Mouse (Mus musculus) liver, embryonic 11.5 days (tissue): ENCODE results near the gene Fem1a. TPM values are rescaled to one million over a fixed set of nuclear protein-coding genes. Genes with fewer than 3 reads are reported as not detected.

ENCODE experiments used
- ATAC-seq: fragments of 200-750 bp; cut with Nextera tagmentation; replicated peaks from 2 replicates; pipeline ENCODE4 v1.8.0; 2017; ENCODE audit warnings: moderate number of reproducible peaks, mild to moderate bottlenecking, moderate TSS enrichment, moderate library complexity; ENCODE audit not compliant: low FRiP score
- DNase-seq: peaks from one replicate; pipeline ENCODE4 v3.0.0-alpha.2; 2017; ENCODE audit warnings: low spot score
- H3K27ac ChIP-seq: fragments of 300-500 bp; sonication (generic); 2 replicates; pipeline ENCODE4 v1.5.1; 2014; ENCODE audit warnings: mild to moderate bottlenecking, low read depth, low read length, control low read depth
- H3K27me3 ChIP-seq: fragments of 300-500 bp; sonication (generic); replicated peaks from 2 replicates; pipeline ENCODE4 v1.6.1; 2014; ENCODE audit warnings: low read length, mixed read lengths; ENCODE audit not compliant: control insufficient read depth, insufficient read depth
- H3K36me3 ChIP-seq: fragments of 300-500 bp; sonication (generic); 2 replicates; pipeline ENCODE4 v1.6.1; 2014; ENCODE audit warnings: mild to moderate bottlenecking, low read length, moderate library complexity, mixed read lengths; ENCODE audit not compliant: control insufficient read depth, insufficient read depth
- H3K4me1 ChIP-seq: fragments of 300-500 bp; sonication (generic); replicated peaks from 2 replicates; pipeline ENCODE4 v1.6.1; 2014; ENCODE audit warnings: low read length, mixed read lengths; ENCODE audit not compliant: control insufficient read depth, insufficient read depth
- H3K4me2 ChIP-seq: fragments of 300-500 bp; sonication (generic); 2 replicates; pipeline ENCODE4 v1.6.1; 2014; ENCODE audit warnings: mild to moderate bottlenecking, control low read depth, moderate library complexity
- H3K4me3 ChIP-seq: fragments of 300-500 bp; sonication (generic); 2 replicates; pipeline ENCODE4 v1.5.1; 2014; ENCODE audit warnings: low read depth, low read length, control low read depth
- H3K9ac ChIP-seq: fragments of 300-500 bp; sonication (generic); 2 replicates; pipeline ENCODE4 v1.6.1; 2014; ENCODE audit warnings: low read depth, low read length, control low read depth
- H3K9me3 ChIP-seq: fragments of 300-500 bp; sonication (generic); 2 replicates; pipeline ENCODE4 v1.6.1; 2016; ENCODE audit warnings: low read length, inconsistent platforms, mixed read lengths; ENCODE audit not compliant: control insufficient read depth
- WGBS: fragments of 180-500 bp; shearing (Covaris S2); extraction: QIAGEN DNeasy Blood & Tissue Kit; methylation state at CpG from one replicate; pipeline ENCODE4 v1.1.7; 2014; 5-methylcytosine and 5-hydroxymethylcytosine counted together
- polyA plus RNA-seq: library from polyadenylated mRNA; unstranded; fragments of >200 nt; fragmentation: Nextera tagmentation; extraction: Ambion mirVana; gene quantifications from 2 replicates; pipeline ENCODE4 v1.2.1, GENCODE M21; 2014

Fem1a gene
- polyA plus RNA-seq, 1 experiment from 2014 or later = 15.0 TPM

DNA sequence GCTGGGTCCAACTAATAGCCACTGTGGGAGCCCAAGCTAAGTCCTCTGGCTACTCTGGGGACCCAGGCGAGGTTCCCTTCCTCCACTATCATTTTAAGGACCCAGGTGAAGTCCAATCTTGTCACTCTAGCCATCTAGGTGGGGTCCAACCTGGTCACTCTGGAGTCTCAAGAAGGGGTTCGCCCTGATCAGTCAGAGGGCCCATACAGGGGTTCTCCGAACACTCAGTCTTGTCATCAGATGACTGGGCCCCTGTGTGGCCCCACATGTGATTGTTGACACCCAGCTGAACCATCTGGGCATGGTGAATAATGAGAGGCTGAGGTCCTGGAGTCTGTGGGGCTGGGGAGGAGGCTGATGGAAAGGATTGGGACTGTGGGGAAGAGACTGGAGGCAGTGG is 13.1 kb downstream of the Fem1a start:
- no peaks in the 10 kb centered on the region for H3K9me3 ChIP-seq
- ATAC-seq (no peak), DNase-seq (no peak)
- peaks cover 20% of the 10 kb centered on the region for H3K36me3 ChIP-seq
- H3K9ac ChIP-seq = peak overlapping the region; percentile 69
- H3K4me1 ChIP-seq = peaks cover 9% of the 10 kb centered on the region
- 74% methylated on average over 3 of the region's 3 CpGs for WGBS
- no peaks in the 10 kb centered on the region for H3K27me3 ChIP-seq
- peak overlapping the region; percentile 41 for H3K4me3 ChIP-seq
- H3K4me2 ChIP-seq = peak overlapping the region; percentile 70
- H3K27ac ChIP-seq = peak overlapping the region; percentile 36

DNA sequence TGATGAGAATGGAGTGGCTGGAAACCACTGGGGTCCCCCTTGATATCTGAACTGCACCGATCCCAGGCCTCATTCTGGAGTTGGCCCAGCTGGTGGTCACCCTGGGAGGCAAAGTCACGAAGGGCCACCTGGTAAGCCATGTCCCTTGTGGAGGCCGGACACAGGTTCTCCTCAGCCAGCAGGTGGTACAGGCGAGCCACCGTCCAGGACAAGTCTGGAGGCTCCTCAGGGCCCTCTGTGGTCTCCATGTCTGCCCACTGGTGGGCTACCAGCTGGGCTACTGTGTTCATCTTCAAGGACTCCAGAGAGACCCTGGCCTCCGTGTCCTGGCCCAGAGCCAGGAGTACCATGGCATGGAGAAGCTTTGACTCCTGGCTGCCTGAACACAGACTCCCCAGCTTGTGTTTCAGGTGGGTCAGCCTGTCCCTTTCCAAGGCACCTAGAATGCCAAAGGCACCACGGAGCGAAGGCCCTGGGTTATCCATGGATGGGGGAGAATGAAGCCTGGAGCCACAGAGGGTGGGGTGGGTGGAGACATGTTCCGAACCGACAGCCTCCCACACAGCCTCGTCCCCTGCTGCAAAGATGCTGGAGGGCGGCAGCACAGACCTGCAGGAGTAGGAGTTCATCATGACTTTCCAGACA is 15.1 kb downstream of the Fem1a start:
- DNase-seq = no peak
- no peaks in the 10 kb centered on the region for H3K27me3 ChIP-seq
- no peak overlapping the region for H3K9ac ChIP-seq
- no peak overlapping the region for H3K4me2 ChIP-seq
- H3K27ac ChIP-seq = no peak overlapping the region
- H3K36me3 ChIP-seq = peaks cover 20% of the 10 kb centered on the region
- WGBS = 88% methylated on average over 12 of the region's 12 CpGs
- no peak for ATAC-seq
- H3K4me3 ChIP-seq = no peak overlapping the region
- peaks cover 12% of the 10 kb centered on the region for H3K4me1 ChIP-seq
- no peaks in the 10 kb centered on the region for H3K9me3 ChIP-seq

DNA sequence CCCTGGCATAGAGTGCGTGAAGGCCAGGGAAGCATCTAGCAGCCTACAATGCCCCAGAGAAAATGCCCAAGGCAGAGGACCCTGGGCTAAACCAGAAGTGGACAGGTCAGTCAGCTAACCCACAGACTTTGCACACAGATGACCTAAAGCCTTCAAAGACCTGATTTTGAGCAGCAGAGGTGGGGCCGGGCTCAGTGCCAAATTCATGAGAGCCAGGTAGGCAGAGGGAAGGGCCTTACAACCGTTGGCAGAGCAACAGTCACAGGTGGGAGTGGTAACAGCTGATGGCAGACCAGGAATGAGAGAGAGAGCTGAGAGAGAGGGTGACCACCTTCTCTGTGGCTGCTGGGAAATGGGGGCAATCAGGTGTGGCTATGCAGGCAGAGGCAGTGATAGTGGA is 16.0 kb downstream of the Fem1a start:
- ATAC-seq (no peak), DNase-seq (no peak)
- no peak overlapping the region for H3K9ac ChIP-seq
- peaks cover 20% of the 10 kb centered on the region for H3K36me3 ChIP-seq
- H3K4me3 ChIP-seq = no peak overlapping the region
- peaks cover 20% of the 10 kb centered on the region for H3K4me1 ChIP-seq
- WGBS = 78% methylated on average over 3 of the region's 3 CpGs
- no peaks in the 10 kb centered on the region for H3K27me3 ChIP-seq
- no peak overlapping the region for H3K4me2 ChIP-seq
- H3K9me3 ChIP-seq = no peaks in the 10 kb centered on the region
- no peak overlapping the region for H3K27ac ChIP-seq

DNA sequence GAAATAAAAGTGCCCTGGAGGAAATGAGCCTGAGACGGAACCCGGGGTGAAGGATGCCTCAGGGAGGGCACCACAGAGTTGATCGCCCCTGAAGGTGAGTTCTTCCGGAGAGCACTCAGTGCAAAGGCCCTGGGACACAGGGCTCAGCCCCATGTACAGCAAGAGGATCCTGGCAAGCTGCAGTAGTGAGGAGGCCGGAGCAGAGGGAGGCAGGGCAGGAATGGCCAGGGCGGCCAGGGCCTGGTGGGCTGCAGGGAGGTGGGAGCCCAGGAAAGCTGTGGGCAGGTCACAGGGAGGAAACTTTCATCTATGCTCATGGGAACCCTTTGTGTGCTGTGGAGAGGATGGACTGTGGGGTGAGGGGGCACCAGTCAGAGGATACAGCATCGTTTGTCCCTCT is 16.9 kb downstream of the Fem1a start:
- 83% methylated on average over 7 of the region's 7 CpGs for WGBS
- Histone ChIP-seq H3K27me3 (no peaks in the 10 kb centered on the region), H3K27ac (no peak overlapping the region; the same call in 1 of the 2 replicates), H3K4me3 (no peak overlapping the region), H3K9ac (no peak overlapping the region), H3K9me3 (no peaks in the 10 kb centered on the region), H3K4me2 (no peak overlapping the region), H3K36me3 (peaks cover 20% of the 10 kb centered on the region), H3K4me1 (peaks cover 27% of the 10 kb centered on the region)
- DNase-seq = no peak
- ATAC-seq = no peak

DNA sequence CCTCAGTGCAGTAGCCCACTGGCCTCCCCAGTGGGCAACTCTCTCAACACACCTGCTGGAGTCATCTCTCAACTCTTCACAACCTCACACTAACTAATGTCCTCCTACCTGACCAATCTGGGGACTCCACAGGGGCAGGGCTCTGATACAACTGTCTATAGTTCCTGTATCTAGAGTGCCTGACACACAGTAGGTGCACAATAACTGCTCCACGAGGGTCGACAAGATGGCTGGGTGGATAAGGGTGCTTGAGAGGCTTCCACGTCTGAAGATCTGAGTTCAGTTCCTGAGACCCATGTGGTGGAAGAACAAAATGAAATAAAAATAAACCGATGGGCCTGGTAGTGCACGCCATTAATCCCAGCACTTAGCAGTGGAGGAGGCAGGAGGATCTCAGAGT is 17.4 kb downstream of the Fem1a start:
- H3K4me1 ChIP-seq = peaks cover 29% of the 10 kb centered on the region
- no peak overlapping the region for H3K4me3 ChIP-seq
- H3K4me2 ChIP-seq = no peak overlapping the region
- 0 out of 2 replicates have a peak overlapping the region, but pooled peaks have one; percentile 34 for H3K9ac ChIP-seq
- H3K27me3 ChIP-seq = no peaks in the 10 kb centered on the region
- peaks cover 20% of the 10 kb centered on the region for H3K36me3 ChIP-seq
- no peak for DNase-seq
- no peak for ATAC-seq
- no peak overlapping the region for H3K27ac ChIP-seq
- 76% methylated on average over 5 of the region's 5 CpGs for WGBS
- H3K9me3 ChIP-seq = no peaks in the 10 kb centered on the region

- peak overlapping the region; percentile 88 for H3K9ac ChIP-seq
- DNase-seq = peak; percentile 54
- peaks cover 25% of the 10 kb centered on the region for H3K4me1 ChIP-seq
- H3K27ac ChIP-seq = peak overlapping the region; percentile 94
- H3K4me3 ChIP-seq = peak overlapping the region; percentile 79
- peak overlapping the region; percentile 93 for H3K4me2 ChIP-seq
- whole genome bisulfite sequencing = 11% methylated on average over 5 of the region's 5 CpGs
- H3K36me3 ChIP-seq = peaks cover 20% of the 10 kb centered on the region
- no peaks in the 10 kb centered on the region for H3K27me3 ChIP-seq
- ATAC-seq = peak; percentile 24; the same call in 1 of the 2 replicates
- no peaks in the 10 kb centered on the region for H3K9me3 ChIP-seq
These were observed 19.4 kb downstream of the Fem1a start for GRCm38 (mm10) chr17:56275842-56276480.

GRCm38 (mm10) chr17:56276643-56277566 is 20.3 kb downstream of the Fem1a start, which contains the start of gene Ticam1:
Ticam1 (minus strand) TSS chr17:56276786.
- H3K36me3 ChIP-seq = peaks cover 19% of the 10 kb centered on the region
- H3K27me3 ChIP-seq = no peaks in the 10 kb centered on the region
- H3K9ac ChIP-seq = peak within 1 kb of the TSS; percentile 88
- peaks cover 29% of the 10 kb centered on the region for H3K4me1 ChIP-seq
- ATAC-seq (peak; percentile 91), DNase-seq (peak; percentile 92)
- no peaks in the 10 kb centered on the region for H3K9me3 ChIP-seq
- H3K4me3 ChIP-seq = peak within 1 kb of the TSS; percentile 79
- 5% methylated on average over 20 of the region's 21 CpGs for WGBS
- H3K27ac ChIP-seq = peak within 1 kb of the TSS; percentile 94
- H3K4me2 ChIP-seq = peak within 1 kb of the TSS; percentile 93

- peak overlapping the region; percentile 93 for H3K4me2 ChIP-seq
- ATAC-seq (no peak), DNase-seq (no peak)
- WGBS = 32% methylated on average over 2 of the region's 2 CpGs
- H3K9ac ChIP-seq = no peak overlapping the region; the same call in 1 of the 2 replicates
- H3K36me3 ChIP-seq = peaks cover 15% of the 10 kb centered on the region
- H3K27ac ChIP-seq = peak overlapping the region; percentile 94
- peaks cover 29% of the 10 kb centered on the region for H3K4me1 ChIP-seq
- no peaks in the 10 kb centered on the region for H3K9me3 ChIP-seq
- no peaks in the 10 kb centered on the region for H3K27me3 ChIP-seq
- peak overlapping the region; percentile 79 for H3K4me3 ChIP-seq
These were observed 20.9 kb downstream of the Fem1a start for GRCm38 (mm10) chr17:56277567-56277893.
